Mouse (Mus musculus) heart, embryonic 13.5 days (tissue): ENCODE results near the gene Whamm. TPM values are rescaled to one million over a fixed set of nuclear protein-coding genes. Genes with fewer than 3 reads are reported as not detected.

Experiments used
- ATAC-seq: fragments of 200-750 bp; cut with Nextera tagmentation; 2 replicates; pipeline ENCODE4 v1.8.0; 2017; ENCODE audit warnings: moderate TSS enrichment; ENCODE audit not compliant: insufficient number of reproducible peaks, low FRiP score, low TSS enrichment; ENCODE audit errors: extremely low read depth
- H3K27ac ChIP-seq: fragments of 300-500 bp; sonication (generic); replicated peaks from 2 replicates; pipeline ENCODE4 v1.5.1; 2015; ENCODE audit warnings: moderate library complexity, mild to moderate bottlenecking, inconsistent platforms
- H3K27me3 ChIP-seq: fragments of 300-500 bp; sonication (generic); replicated peaks from 2 replicates; pipeline ENCODE4 v1.6.1; 2015; ENCODE audit warnings: mild to moderate bottlenecking, inconsistent platforms
- H3K36me3 ChIP-seq: fragments of 300-500 bp; sonication (generic); 2 replicates; pipeline ENCODE4 v1.6.1; 2015; ENCODE audit warnings: mild to moderate bottlenecking, inconsistent platforms
- H3K4me1 ChIP-seq: fragments of 300-500 bp; sonication (generic); 2 replicates; pipeline ENCODE4 v1.6.1; 2015; ENCODE audit warnings: inconsistent platforms
- H3K4me2 ChIP-seq: fragments of 300-500 bp; sonication (generic); 2 replicates; pipeline ENCODE4 v1.6.1; 2015; ENCODE audit warnings: inconsistent platforms, mild to moderate bottlenecking, moderate library complexity
- H3K4me3 ChIP-seq: fragments of 300-500 bp; sonication (generic); 2 replicates; pipeline ENCODE4 v1.5.1; 2015; ENCODE audit warnings: moderate library complexity, mild to moderate bottlenecking, inconsistent platforms
- H3K9ac ChIP-seq: fragments of 300-500 bp; sonication (generic); 2 replicates; pipeline ENCODE4 v1.6.1; 2015; ENCODE audit warnings: inconsistent platforms, mild to moderate bottlenecking, moderate library complexity
- H3K9me3 ChIP-seq: fragments of 300-500 bp; sonication (generic); 2 replicates; pipeline ENCODE4 v1.6.1; 2016; ENCODE audit warnings: inconsistent platforms
- WGBS: fragments of 180-500 bp; shearing (Covaris S2); methylation state at CpG from one replicate; pipeline ENCODE4 v1.1.7; 2015; ENCODE audit warnings: mixed read lengths; 5-methylcytosine and 5-hydroxymethylcytosine counted together
- polyA plus RNA-seq: library from polyadenylated mRNA; unstranded; fragments of >200 nt; fragmentation: Nextera tagmentation; extraction: Ambion mirVana; gene quantifications from 2 replicates; pipeline ENCODE4 v1.2.1, GENCODE M21; 2015

Gene Whamm
- 4.3 and 4.5 TPM in 2 replicates for polyA plus RNA-seq

GRCm38 (mm10) chr7:81571108-81571940 is at the start of gene Whamm:
Whamm (plus strand) TSS chr7:81571266.
- H3K9ac ChIP-seq, result peak within 1 kb of the TSS; percentile 93
- H3K36me3 ChIP-seq, result peaks cover 16% of the 10 kb centered on the region
- WGBS, result under 1% methylated on average over 94 of the region's 96 CpGs
- H3K27me3 ChIP-seq, result no peaks in the 10 kb centered on the region
- H3K4me1 ChIP-seq, result peaks cover 43% of the 10 kb centered on the region
- peak within 1 kb of the TSS; percentile 94 for H3K4me3 ChIP-seq
- H3K27ac ChIP-seq, result peak within 1 kb of the TSS; percentile 93
- H3K4me2 ChIP-seq, result peak within 1 kb of the TSS; percentile 85
- no peaks in the 10 kb centered on the region for H3K9me3 ChIP-seq
- ATAC-seq, result peak; percentile 91

DNA sequence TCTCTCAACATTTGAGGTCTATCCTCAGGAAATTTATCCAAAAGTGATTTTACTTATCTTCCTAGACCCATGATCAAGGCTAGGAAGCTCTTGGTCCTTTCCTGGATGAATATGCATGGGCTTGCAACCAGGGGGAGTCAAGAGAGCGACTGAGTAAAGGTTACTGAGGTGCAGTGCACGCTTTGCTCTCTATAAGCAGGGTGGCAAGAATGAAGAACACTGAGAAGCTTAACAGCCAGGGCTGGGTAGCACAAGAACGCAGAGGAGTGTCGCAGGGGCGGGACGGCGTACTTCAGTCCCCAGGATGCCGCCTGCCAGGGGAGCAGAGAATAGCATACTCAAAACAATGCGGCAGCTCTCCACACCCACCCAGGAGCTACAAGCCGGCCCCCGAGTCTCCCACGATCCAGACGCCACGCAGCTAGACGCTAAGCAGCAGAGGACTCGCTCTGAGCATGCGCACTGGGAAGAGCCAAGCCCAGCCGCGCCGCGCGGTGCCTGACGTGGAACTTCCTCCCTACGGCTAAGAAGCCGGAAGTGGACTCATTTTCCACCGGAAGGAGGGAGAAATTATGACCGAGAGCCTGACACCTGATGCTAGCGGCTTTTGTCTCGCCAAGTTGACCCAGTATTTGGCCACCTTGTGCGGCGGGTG is 47.9 kb upstream of the Whamm start:
- H3K27ac ChIP-seq, result peak overlapping the region; percentile 95
- peak overlapping the region; percentile 92 for H3K4me2 ChIP-seq
- H3K4me3 ChIP-seq, result peak overlapping the region; percentile 75
- H3K9me3 ChIP-seq, result no peaks in the 10 kb centered on the region
- H3K9ac ChIP-seq, result peak overlapping the region; percentile 89
- no peaks in the 10 kb centered on the region for H3K27me3 ChIP-seq
- under 1% methylated on average over 31 of the region's 31 CpGs for WGBS
- peaks cover 25% of the 10 kb centered on the region for H3K4me1 ChIP-seq
- peaks cover 32% of the 10 kb centered on the region for H3K36me3 ChIP-seq
- ATAC-seq, result peak; percentile 92

DNA sequence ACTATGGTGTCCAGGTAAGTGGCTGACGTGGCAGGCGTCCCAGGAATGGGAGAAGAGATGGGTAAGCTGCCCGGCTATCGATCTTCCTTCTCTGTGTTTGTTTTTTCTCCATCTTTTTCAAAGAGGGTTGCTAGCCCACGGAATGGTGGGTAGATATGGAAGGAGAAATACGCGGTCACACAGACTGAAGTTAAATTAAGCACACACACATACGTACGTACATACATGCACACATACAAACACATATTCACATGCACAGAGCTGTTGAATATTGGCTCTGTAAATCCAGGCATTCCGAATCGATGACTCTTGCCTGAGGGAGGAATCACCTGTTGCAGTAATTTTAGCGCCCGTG is 47.4 kb upstream of the Whamm start:
- Histone ChIP-seq H3K9ac (peak overlapping the region; percentile 89), H3K9me3 (no peaks in the 10 kb centered on the region), H3K4me2 (peak overlapping the region; percentile 92), H3K4me1 (peaks cover 25% of the 10 kb centered on the region), H3K36me3 (peaks cover 37% of the 10 kb centered on the region), H3K27ac (peak overlapping the region; percentile 95), H3K4me3 (peak overlapping the region; percentile 75), H3K27me3 (no peaks in the 10 kb centered on the region)
- WGBS, result 7% methylated on average over 13 of the region's 13 CpGs
- ATAC-seq, result no peak

DNA sequence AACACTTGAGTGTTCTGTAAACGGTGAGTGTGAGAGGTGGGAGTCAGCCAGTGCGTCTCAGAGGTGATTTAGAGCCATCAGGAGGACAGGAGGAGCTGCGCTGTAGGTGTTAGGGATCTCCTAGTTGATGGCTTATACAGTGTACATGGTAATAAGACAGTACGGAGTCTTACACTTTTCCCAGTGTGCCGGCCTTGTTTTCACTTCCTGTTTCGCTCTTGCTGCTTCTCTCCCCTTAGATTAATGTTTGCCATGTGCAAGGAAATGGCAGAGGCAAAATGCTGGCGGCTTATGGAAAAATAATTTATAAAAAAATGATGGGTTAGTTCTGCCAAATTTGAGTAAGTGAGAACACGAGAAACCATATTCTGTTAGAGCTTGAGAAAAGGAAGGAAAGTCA is 42.1 kb upstream of the Whamm start:
- no peaks in the 10 kb centered on the region for H3K27me3 ChIP-seq
- 89% methylated on average over 8 of the region's 8 CpGs for WGBS
- ATAC-seq, result no peak
- H3K9ac ChIP-seq, result no peak overlapping the region
- H3K36me3 ChIP-seq, result peaks cover 90% of the 10 kb centered on the region
- no peak overlapping the region for H3K27ac ChIP-seq
- no peak overlapping the region for H3K4me3 ChIP-seq
- no peaks in the 10 kb centered on the region for H3K9me3 ChIP-seq
- no peak overlapping the region for H3K4me2 ChIP-seq
- peaks cover 18% of the 10 kb centered on the region for H3K4me1 ChIP-seq

GRCm38 (mm10) chr7:81531462-81531861 is 39.6 kb upstream of the Whamm start:
- Histone ChIP-seq H3K4me2 (no peak overlapping the region), H3K27me3 (no peaks in the 10 kb centered on the region), H3K4me3 (no peak overlapping the region), H3K27ac (no peak overlapping the region), H3K4me1 (0 out of 2 replicates have a peak, but pooled peaks cover under 1% of the 10 kb centered on the region), H3K36me3 (peaks cover 98% of the 10 kb centered on the region), H3K9ac (no peak overlapping the region), H3K9me3 (0 out of 2 replicates have a peak, but pooled peaks cover 3% of the 10 kb centered on the region)
- 81% methylated on average over 1 of the region's 1 CpGs for WGBS
- ATAC-seq, result no peak

GRCm38 (mm10) chr7:81536478-81536877 is 34.6 kb upstream of the Whamm start:
- no peak overlapping the region for H3K27ac ChIP-seq
- 0 out of 2 replicates have a peak, but pooled peaks cover 3% of the 10 kb centered on the region for H3K9me3 ChIP-seq
- no peak overlapping the region for H3K4me2 ChIP-seq
- 90% methylated on average over 4 of the region's 4 CpGs for WGBS
- no peak for ATAC-seq
- H3K9ac ChIP-seq, result no peak overlapping the region
- H3K4me3 ChIP-seq, result no peak overlapping the region
- H3K4me1 ChIP-seq, result no peaks in the 10 kb centered on the region
- H3K27me3 ChIP-seq, result no peaks in the 10 kb centered on the region
- peaks cover 96% of the 10 kb centered on the region for H3K36me3 ChIP-seq

GRCm38 (mm10) chr7:81538070-81538675 is 32.9 kb upstream of the Whamm start:
- Histone ChIP-seq H3K9ac (no peak overlapping the region), H3K4me2 (no peak overlapping the region), H3K36me3 (peaks cover 95% of the 10 kb centered on the region), H3K27me3 (no peaks in the 10 kb centered on the region), H3K27ac (no peak overlapping the region), H3K9me3 (0 out of 2 replicates have a peak, but pooled peaks cover 3% of the 10 kb centered on the region), H3K4me3 (no peak overlapping the region), H3K4me1 (no peaks in the 10 kb centered on the region)
- WGBS, result 67% methylated on average over 2 of the region's 2 CpGs
- ATAC-seq, result no peak

- Histone ChIP-seq H3K27me3 (no peaks in the 10 kb centered on the region), H3K9ac (no peak overlapping the region), H3K4me3 (no peak overlapping the region), H3K27ac (no peak overlapping the region), H3K4me2 (no peak overlapping the region), H3K36me3 (peaks cover 93% of the 10 kb centered on the region), H3K4me1 (no peaks in the 10 kb centered on the region), H3K9me3 (0 out of 2 replicates have a peak, but pooled peaks cover 2% of the 10 kb centered on the region)
- no peak for ATAC-seq
- 36% methylated on average over 2 of the region's 2 CpGs for WGBS
Observed at GRCm38 (mm10) chr7:81539565-81539964, 31.5 kb upstream of the Whamm start.

DNA sequence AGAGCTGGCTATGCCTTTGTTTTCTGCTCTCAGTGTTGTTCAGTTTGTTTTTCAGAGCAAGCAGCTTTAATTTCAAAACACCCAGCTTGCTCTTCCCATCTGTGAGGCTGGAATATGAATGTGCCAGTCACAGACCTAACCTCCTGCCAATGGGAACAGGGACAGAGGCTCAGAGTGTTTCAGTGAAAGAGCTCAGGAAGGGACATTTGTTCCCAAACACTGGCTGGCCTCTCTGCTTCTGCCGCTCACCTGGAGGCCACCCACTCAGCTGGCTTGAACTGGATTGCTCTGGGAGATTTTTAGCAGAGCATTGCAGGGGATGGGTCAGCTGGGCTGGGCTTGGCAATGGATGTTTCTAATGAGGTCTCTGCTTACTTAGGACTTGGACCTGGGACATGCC is 30.1 kb upstream of the Whamm start:
- ATAC-seq, result no peak
- no peaks in the 10 kb centered on the region for H3K27me3 ChIP-seq
- no peak overlapping the region for H3K9ac ChIP-seq
- H3K4me2 ChIP-seq, result no peak overlapping the region
- H3K4me1 ChIP-seq, result no peaks in the 10 kb centered on the region
- peaks cover 93% of the 10 kb centered on the region for H3K36me3 ChIP-seq
- H3K4me3 ChIP-seq, result no peak overlapping the region
- WGBS, result 57% methylated on average over 1 of the region's 1 CpGs
- no peak overlapping the region for H3K27ac ChIP-seq
- no peaks in the 10 kb centered on the region for H3K9me3 ChIP-seq

DNA sequence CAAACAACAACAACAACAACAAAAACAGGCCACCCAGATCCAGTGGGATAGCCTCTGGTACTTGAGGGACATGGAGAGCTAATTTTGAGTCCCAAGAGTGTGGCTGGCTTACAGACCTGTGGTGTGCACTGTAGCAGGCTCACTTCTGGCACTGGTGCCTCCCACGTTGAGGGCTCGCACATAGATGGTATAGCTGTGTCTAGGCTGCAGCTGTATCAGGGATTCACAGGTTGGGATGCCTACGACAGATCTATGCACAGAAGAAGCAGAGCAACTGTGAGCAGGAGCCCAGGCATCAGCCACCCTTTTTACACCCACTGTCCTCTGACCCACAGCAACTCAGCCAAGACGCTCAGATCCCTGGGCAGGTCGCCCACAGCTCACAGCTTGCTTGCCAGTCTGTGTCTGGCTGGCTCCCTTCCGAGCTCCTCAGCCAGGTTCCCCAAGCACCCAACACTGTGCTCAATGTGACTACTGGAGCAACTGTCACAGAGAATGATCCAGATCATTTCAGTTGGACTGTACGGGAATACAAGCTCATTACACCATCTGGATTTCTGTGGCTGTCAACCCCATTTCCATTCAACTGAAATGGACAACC is 29.0 kb upstream of the Whamm start:
- Histone ChIP-seq H3K4me2 (no peak overlapping the region), H3K36me3 (peaks cover 92% of the 10 kb centered on the region), H3K9ac (no peak overlapping the region), H3K4me1 (no peaks in the 10 kb centered on the region), H3K27ac (no peak overlapping the region), H3K4me3 (no peak overlapping the region), H3K27me3 (no peaks in the 10 kb centered on the region), H3K9me3 (no peaks in the 10 kb centered on the region)
- WGBS, result 85% methylated on average over 7 of the region's 7 CpGs
- no peak for ATAC-seq

DNA sequence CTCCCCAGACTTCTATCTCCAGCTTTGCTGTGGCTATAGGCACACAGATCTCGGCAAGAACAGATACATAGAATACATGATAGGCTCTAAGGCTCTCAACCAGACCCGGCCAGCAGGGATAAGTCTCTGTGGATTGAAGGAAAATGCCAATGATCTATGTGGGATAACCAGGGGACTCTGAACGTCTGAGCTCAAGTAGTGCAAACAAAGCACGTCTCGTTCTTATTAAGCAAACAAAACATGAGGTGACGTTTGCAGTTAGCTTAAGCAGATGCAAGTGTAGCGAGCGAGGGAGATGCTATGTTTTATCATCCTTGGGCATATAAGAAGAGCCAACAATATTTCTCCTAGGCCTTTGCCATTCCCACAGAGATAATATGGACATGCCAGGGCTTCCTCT is 28.1 kb upstream of the Whamm start:
- Histone ChIP-seq H3K9ac (no peak overlapping the region), H3K4me2 (no peak overlapping the region), H3K27me3 (no peaks in the 10 kb centered on the region), H3K36me3 (peaks cover 93% of the 10 kb centered on the region), H3K4me3 (no peak overlapping the region), H3K27ac (no peak overlapping the region), H3K4me1 (no peaks in the 10 kb centered on the region), H3K9me3 (no peaks in the 10 kb centered on the region)
- ATAC-seq, result no peak
- 77% methylated on average over 8 of the region's 8 CpGs for WGBS
